Mouse (Mus musculus): ENCODE measurements around the gene Zcwpw1. TPM values are rescaled to one million over a fixed set of nuclear protein-coding genes. Genes with fewer than 3 reads are reported as not detected.
"Not testable (repeated sequence)": the region's sequence is repeated elsewhere in the genome, so short reads cannot be mapped to it uniquely, and the experiment has no call there.

The Zcwpw1 gene
- polyA plus RNA-seq, 1 experiment: 11.3 TPM

GRCm38 (mm10) chr5:137745214-137746171 lies 42.1 kb upstream of the Zcwpw1 start, which contains the start of gene Tsc22d4:
TSS of gene Tsc22d4 (plus strand) at chr5:137745730.
- TF ChIP-seq POLR2A (IDR thresholded peaks at IDR 0.05; ENCODE audit: extremely low read depth, insufficient read depth, low read length) (peak; percentile 78; the same call in 1 of the 2 replicates), CTCF (IDR thresholded peaks at IDR 0.05; ENCODE audit: extremely low read depth, insufficient read depth, low read length) (no peak)
- Histone ChIP-seq H3K4me1 (ENCODE audit: control insufficient read depth, insufficient read depth, low read length) (no peaks in the 10 kb centered on the region), H3K27ac (ENCODE audit: insufficient read depth, low read length) (peak within 1 kb of the TSS; percentile 42; the same call in 1 of the 2 replicates), H3K4me3 (ENCODE audit: insufficient read depth, low read length) (peak within 1 kb of the TSS; percentile 56)

GRCm38 (mm10) chr5:137746282-137746850 lies 41.2 kb upstream of the Zcwpw1 start:
- TF ChIP-seq POLR2A (IDR thresholded peaks at IDR 0.05; ENCODE audit: extremely low read depth, insufficient read depth, low read length) (no peak), CTCF (IDR thresholded peaks at IDR 0.05; ENCODE audit: extremely low read depth, insufficient read depth, low read length) (no peak)
- peak overlapping the region; percentile 56 for H3K4me3 ChIP-seq (ENCODE audit: insufficient read depth, low read length)
- no peaks in the 10 kb centered on the region for H3K4me1 ChIP-seq (ENCODE audit: control insufficient read depth, insufficient read depth, low read length)
- peak overlapping the region; percentile 42; the same call in 1 of the 2 replicates for H3K27ac ChIP-seq (ENCODE audit: insufficient read depth, low read length)

GRCm38 (mm10) chr5:137746851-137747325 lies 40.7 kb upstream of the Zcwpw1 start:
- TF ChIP-seq CTCF (IDR thresholded peaks at IDR 0.05; ENCODE audit: extremely low read depth, insufficient read depth, low read length): no peak
- no peak for TF ChIP-seq POLR2A (IDR thresholded peaks at IDR 0.05; ENCODE audit: extremely low read depth, insufficient read depth, low read length)
- Histone ChIP-seq H3K4me1 (ENCODE audit: control insufficient read depth, insufficient read depth, low read length) (no peaks in the 10 kb centered on the region), H3K4me3 (ENCODE audit: insufficient read depth, low read length) (peak overlapping the region; percentile 56), H3K27ac (ENCODE audit: insufficient read depth, low read length) (0 out of 2 replicates have a peak overlapping the region, but pooled peaks have one; percentile 8)

- peak overlapping the region; percentile 56 for H3K4me3 ChIP-seq (ENCODE audit: insufficient read depth, low read length)
- no peak for TF ChIP-seq POLR2A (IDR thresholded peaks at IDR 0.05; ENCODE audit: extremely low read depth, insufficient read depth, low read length)
- TF ChIP-seq CTCF (IDR thresholded peaks at IDR 0.05; ENCODE audit: extremely low read depth, insufficient read depth, low read length): no peak
- no peaks in the 10 kb centered on the region for H3K4me1 ChIP-seq (ENCODE audit: control insufficient read depth, insufficient read depth, low read length)
- 0 out of 2 replicates have a peak overlapping the region, but pooled peaks have one; percentile 8 for H3K27ac ChIP-seq (ENCODE audit: insufficient read depth, low read length)
Measured at GRCm38 (mm10) chr5:137747326-137747961, 40.2 kb upstream of the Zcwpw1 start.

GRCm38 (mm10) chr5:137748130-137748770 lies 39.3 kb upstream of the Zcwpw1 start:
- Histone ChIP-seq H3K27ac (ENCODE audit: insufficient read depth, low read length) (peak overlapping the region; percentile 25), H3K4me1 (ENCODE audit: control insufficient read depth, insufficient read depth, low read length) (no peaks in the 10 kb centered on the region), H3K4me3 (ENCODE audit: insufficient read depth, low read length) (peak overlapping the region; percentile 56; the same call in 1 of the 2 replicates)
- TF ChIP-seq CTCF (IDR thresholded peaks at IDR 0.05; ENCODE audit: extremely low read depth, insufficient read depth, low read length): no peak
- no peak for TF ChIP-seq POLR2A (IDR thresholded peaks at IDR 0.05; ENCODE audit: extremely low read depth, insufficient read depth, low read length)

- no peak overlapping the region for H3K4me3 ChIP-seq (ENCODE audit: insufficient read depth, low read length)
- H3K27ac ChIP-seq (ENCODE audit: insufficient read depth, low read length): no peak overlapping the region
- no peak for TF ChIP-seq CTCF (IDR thresholded peaks at IDR 0.05; ENCODE audit: extremely low read depth, insufficient read depth, low read length)
- TF ChIP-seq POLR2A (IDR thresholded peaks at IDR 0.05; ENCODE audit: extremely low read depth, insufficient read depth, low read length): no peak
- no peaks in the 10 kb centered on the region for H3K4me1 ChIP-seq (ENCODE audit: control insufficient read depth, insufficient read depth, low read length)
Measured at GRCm38 (mm10) chr5:137749196-137749836, 38.3 kb upstream of the Zcwpw1 start.

GRCm38 (mm10) chr5:137750212-137750611 lies 37.4 kb upstream of the Zcwpw1 start:
- H3K4me3 ChIP-seq (ENCODE audit: insufficient read depth, low read length); H3K4me1 ChIP-seq (ENCODE audit: control insufficient read depth, insufficient read depth, low read length); H3K27ac ChIP-seq (ENCODE audit: insufficient read depth, low read length): not testable (repeated sequence)

- Histone ChIP-seq H3K4me3 (ENCODE audit: insufficient read depth, low read length) (no peak overlapping the region), H3K4me1 (ENCODE audit: control insufficient read depth, insufficient read depth, low read length) (no peaks in the 10 kb centered on the region; the same call in 1 of the 2 replicates), H3K27ac (ENCODE audit: insufficient read depth, low read length) (no peak overlapping the region)
- no peak for TF ChIP-seq POLR2A (IDR thresholded peaks at IDR 0.05; ENCODE audit: extremely low read depth, insufficient read depth, low read length)
- no peak for TF ChIP-seq CTCF (IDR thresholded peaks at IDR 0.05; ENCODE audit: extremely low read depth, insufficient read depth, low read length)
Measured at GRCm38 (mm10) chr5:137751221-137751887, 36.2 kb upstream of the Zcwpw1 start.

All from cortical plate, adult 2 months (tissue).